Mouse (Mus musculus) neural tube, embryonic 14.5 days (tissue): ENCODE data around the gene Dhrs7b. TPM values are rescaled to one million over a fixed set of nuclear protein-coding genes. Genes with fewer than 3 reads are reported as not detected.
"Not testable (repeated sequence)": the region's sequence is repeated elsewhere in the genome, so short reads cannot be mapped to it uniquely, and the experiment has no call there.

Source experiments
- ATAC-seq: fragments of 200-750 bp; cut with Nextera tagmentation; 2 replicates; pipeline ENCODE4 v1.8.0; 2017; ENCODE audit warnings: low read depth, mild to moderate bottlenecking, moderate TSS enrichment, moderate library complexity
- H3K27ac ChIP-seq: fragments of 300-500 bp; sonication (generic); 2 replicates; pipeline ENCODE4 v1.5.1; 2014; ENCODE audit warnings: low read depth, mild to moderate bottlenecking, control low read depth, low read length, moderate library complexity, mixed read lengths
- H3K27me3 ChIP-seq: fragments of 300-500 bp; sonication (generic); 2 replicates; pipeline ENCODE4 v1.6.1; 2014; ENCODE audit warnings: low read length; ENCODE audit not compliant: control insufficient read depth, insufficient read depth
- H3K36me3 ChIP-seq: fragments of 300-500 bp; sonication (generic); 2 replicates; pipeline ENCODE4 v1.6.1; 2014; ENCODE audit warnings: low read length, mixed read lengths; ENCODE audit not compliant: control insufficient read depth, insufficient read depth
- H3K4me1 ChIP-seq: fragments of 300-500 bp; sonication (generic); 2 replicates; pipeline ENCODE4 v1.6.1; 2014; ENCODE audit warnings: low read length; ENCODE audit not compliant: control insufficient read depth, insufficient read depth
- H3K4me2 ChIP-seq: fragments of 300-500 bp; sonication (generic); 2 replicates; pipeline ENCODE4 v1.6.1; 2014; ENCODE audit warnings: mild to moderate bottlenecking, low read depth, low read length, control low read depth
- H3K4me3 ChIP-seq: fragments of 300-500 bp; sonication (generic); 2 replicates; pipeline ENCODE4 v1.5.1; 2014; ENCODE audit warnings: low read depth, low read length, control low read depth, mixed read lengths
- H3K9ac ChIP-seq: fragments of 300-500 bp; sonication (generic); replicated peaks from 2 replicates; pipeline ENCODE4 v1.6.1; 2014; ENCODE audit warnings: low read depth, mild to moderate bottlenecking, control low read depth, low read length, mixed read lengths
- H3K9me3 ChIP-seq: fragments of 300-500 bp; sonication (generic); 2 replicates; pipeline ENCODE4 v1.6.1; 2016; ENCODE audit warnings: low read length; ENCODE audit not compliant: control insufficient read depth
- WGBS: fragments of 180-500 bp; shearing (Covaris S2); extraction: QIAGEN DNeasy Blood & Tissue Kit; methylation state at CpG from one replicate; pipeline ENCODE4 v1.1.7; 2014; 5-methylcytosine and 5-hydroxymethylcytosine counted together
- polyA plus RNA-seq: library from polyadenylated mRNA; unstranded; fragments of >200 nt; fragmentation: Nextera tagmentation; extraction: Ambion mirVana; gene quantifications from 2 replicates; pipeline ENCODE4 v1.2.1, GENCODE M21; 2014

Gene Dhrs7b
- polyA plus RNA-seq, 1 experiment from 2014 or later: 34.6 TPM

GRCm38 (mm10) chr11:60810046-60810965, 20.1 kb upstream of the Dhrs7b start:
- Histone ChIP-seq H3K36me3 (no peaks in the 10 kb centered on the region), H3K4me2 (peak overlapping the region; percentile 79), H3K4me3 (peak overlapping the region; percentile 37), H3K9me3 (no peaks in the 10 kb centered on the region), H3K4me1 (no peaks in the 10 kb centered on the region), H3K27ac (no peak overlapping the region), H3K9ac (no peak overlapping the region), H3K27me3 (no peaks in the 10 kb centered on the region)
- WGBS: 15% methylated on average over 14 of the region's 14 CpGs
- no peak for ATAC-seq

- Histone ChIP-seq H3K27me3 (no peaks in the 10 kb centered on the region), H3K4me1 (no peaks in the 10 kb centered on the region), H3K9me3 (no peaks in the 10 kb centered on the region), H3K4me2 (peak overlapping the region; percentile 79), H3K9ac (no peak overlapping the region), H3K4me3 (peak overlapping the region; percentile 37), H3K27ac (no peak overlapping the region), H3K36me3 (no peaks in the 10 kb centered on the region)
- ATAC-seq: peak; percentile 97
- WGBS: under 1% methylated on average over 29 of the region's 29 CpGs
Measured at GRCm38 (mm10) chr11:60811054-60811460, 19.4 kb upstream of the Dhrs7b start.

- H3K9ac ChIP-seq, H3K27ac ChIP-seq, H3K27me3 ChIP-seq, H3K9me3 ChIP-seq, H3K36me3 ChIP-seq, H3K4me1 ChIP-seq, ATAC-seq: not testable (repeated sequence)
- 44% methylated on average over 6 of the region's 6 CpGs for WGBS
- H3K4me3 ChIP-seq: peak within 1 kb of the TSS; percentile 37
- peak within 1 kb of the TSS; percentile 79 for H3K4me2 ChIP-seq
Measured at GRCm38 (mm10) chr11:60811618-60812017, 18.8 kb upstream of the Dhrs7b start, which contains the start of gene Shmt1. TSS of gene Shmt1 (minus strand) at chr11:60811718.

GRCm38 (mm10) chr11:60816398-60816797, 14.0 kb upstream of the Dhrs7b start:
- ATAC-seq: no peak
- H3K4me2 ChIP-seq: no peak overlapping the region
- no peaks in the 10 kb centered on the region for H3K27me3 ChIP-seq
- H3K27ac ChIP-seq: no peak overlapping the region
- no peaks in the 10 kb centered on the region for H3K4me1 ChIP-seq
- H3K9ac ChIP-seq: no peak overlapping the region
- H3K36me3 ChIP-seq: no peaks in the 10 kb centered on the region
- WGBS: 80% methylated on average over 5 of the region's 5 CpGs
- no peak overlapping the region for H3K4me3 ChIP-seq
- no peaks in the 10 kb centered on the region for H3K9me3 ChIP-seq

- no peaks in the 10 kb centered on the region for H3K9me3 ChIP-seq
- no peaks in the 10 kb centered on the region for H3K27me3 ChIP-seq
- H3K27ac ChIP-seq: no peak overlapping the region
- H3K4me2 ChIP-seq: no peak overlapping the region
- no peak overlapping the region for H3K4me3 ChIP-seq
- no peaks in the 10 kb centered on the region for H3K4me1 ChIP-seq
- ATAC-seq: no peak
- WGBS: 69% methylated on average over 2 of the region's 2 CpGs
- no peaks in the 10 kb centered on the region for H3K36me3 ChIP-seq
- H3K9ac ChIP-seq: no peak overlapping the region
Measured at GRCm38 (mm10) chr11:60823771-60824170, 6.7 kb upstream of the Dhrs7b start.

- H3K4me1 ChIP-seq: no peaks in the 10 kb centered on the region
- WGBS: 82% methylated on average over 3 of the region's 3 CpGs
- no peaks in the 10 kb centered on the region for H3K9me3 ChIP-seq
- H3K27ac ChIP-seq: no peak overlapping the region
- ATAC-seq: no peak
- no peak overlapping the region for H3K9ac ChIP-seq
- no peaks in the 10 kb centered on the region for H3K36me3 ChIP-seq
- no peak overlapping the region for H3K4me3 ChIP-seq
- no peak overlapping the region for H3K4me2 ChIP-seq
- H3K27me3 ChIP-seq: no peaks in the 10 kb centered on the region
Measured at GRCm38 (mm10) chr11:60825191-60825590, 5.2 kb upstream of the Dhrs7b start.

GRCm38 (mm10) chr11:60826700-60827099, 3.7 kb upstream of the Dhrs7b start:
- Histone ChIP-seq H3K4me1 (peaks cover 5% of the 10 kb centered on the region), H3K9me3 (no peaks in the 10 kb centered on the region), H3K4me2 (no peak overlapping the region), H3K36me3 (no peaks in the 10 kb centered on the region), H3K9ac (no peak overlapping the region), H3K27ac (no peak overlapping the region), H3K4me3 (no peak overlapping the region), H3K27me3 (no peaks in the 10 kb centered on the region)
- 44% methylated on average over 1 of the region's 1 CpGs for WGBS
- no peak for ATAC-seq

GRCm38 (mm10) chr11:60827241-60827945, 3.0 kb upstream of the Dhrs7b start:
- Histone ChIP-seq H3K36me3 (no peaks in the 10 kb centered on the region), H3K9ac (no peak overlapping the region), H3K9me3 (no peaks in the 10 kb centered on the region), H3K4me2 (no peak overlapping the region), H3K4me1 (peaks cover 5% of the 10 kb centered on the region), H3K4me3 (no peak overlapping the region), H3K27ac (no peak overlapping the region), H3K27me3 (no peaks in the 10 kb centered on the region)
- 38% methylated on average over 4 of the region's 4 CpGs for WGBS
- no peak for ATAC-seq

GRCm38 (mm10) chr11:60828903-60829302, 1.5 kb upstream of the Dhrs7b start:
- Histone ChIP-seq H3K27me3 (no peaks in the 10 kb centered on the region), H3K9me3 (no peaks in the 10 kb centered on the region), H3K4me3 (no peak overlapping the region), H3K9ac (no peak overlapping the region), H3K4me1 (peaks cover 5% of the 10 kb centered on the region), H3K27ac (no peak overlapping the region), H3K36me3 (no peaks in the 10 kb centered on the region), H3K4me2 (no peak overlapping the region)
- ATAC-seq: no peak
- WGBS: 34% methylated on average over 2 of the region's 2 CpGs
